Mouse (Mus musculus): Measurements from ENCODE around the gene 4930469K13Rik. TPM values are rescaled to one million over a fixed set of nuclear protein-coding genes. Genes with fewer than 3 reads are reported as not detected.
A peak's percentile ranks its signal among the peaks of the same experiment; 100 is the strongest.

4930469K13Rik gene
- polyA plus RNA-seq, 1 experiment from 2014 or later: not detected

DNA sequence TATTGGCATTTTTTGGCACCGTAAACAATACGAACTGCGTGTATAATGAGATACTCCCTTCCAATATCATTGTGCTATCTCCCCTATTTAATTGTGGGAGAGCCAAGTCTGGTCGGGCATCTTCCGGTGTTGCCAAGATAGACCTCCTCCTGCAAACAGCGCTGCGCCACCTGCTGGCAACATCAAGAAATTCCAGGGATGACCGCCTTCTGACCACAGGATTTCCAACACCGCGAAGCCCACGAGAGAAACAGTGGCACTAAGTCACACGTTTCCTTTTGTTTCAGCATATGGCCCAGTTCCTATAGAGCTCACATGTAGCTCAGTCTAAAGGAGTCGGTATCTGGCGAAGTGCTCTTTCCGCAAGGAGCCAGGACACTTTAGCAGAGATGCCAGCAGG is 24.6 kb downstream of the 4930469K13Rik start:
- Histone ChIP-seq H3K9ac (replicated peaks; ENCODE audit: low read depth) (no peak overlapping the region), H3K36me3 (ENCODE audit: insufficient read depth, low read length) (no peaks in the 10 kb centered on the region), H3K27ac (ENCODE audit: low read length) (no peak overlapping the region), H3K4me3 (ENCODE audit: low read depth, low read length) (no peak overlapping the region), H3K27me3 (replicated peaks; ENCODE audit: insufficient read depth, low read length) (no peaks in the 10 kb centered on the region), H3K4me1 (ENCODE audit: insufficient read depth, low read depth, low read length) (no peaks in the 10 kb centered on the region), H3K9me3 (ENCODE audit: low read length) (no peaks in the 10 kb centered on the region), H3K4me2 (replicated peaks; ENCODE audit: low read depth, low read length) (no peak overlapping the region)
- ATAC-seq (no peak; the same call in 1 of the 2 replicates), DNase-seq (ENCODE audit: low spot score) (peak; percentile 67)
- no peak for TF ChIP-seq EP300 (IDR thresholded peaks at IDR 0.05)
- TF ChIP-seq CTCF (IDR thresholded peaks at IDR 0.05): peak; percentile 84
- WGBS: 14% methylated on average over 15 of the region's 15 CpGs

GRCm38 (mm10) chr11:34072309-34072708 is 26.0 kb downstream of the 4930469K13Rik start:
- Histone ChIP-seq H3K27me3 (replicated peaks; ENCODE audit: insufficient read depth, low read length) (no peaks in the 10 kb centered on the region), H3K4me2 (replicated peaks; ENCODE audit: low read depth, low read length) (no peak overlapping the region), H3K27ac (ENCODE audit: low read length) (no peak overlapping the region; the same call in 1 of the 2 replicates), H3K4me3 (ENCODE audit: low read depth, low read length) (no peak overlapping the region), H3K4me1 (ENCODE audit: insufficient read depth, low read depth, low read length) (no peaks in the 10 kb centered on the region), H3K9me3 (ENCODE audit: low read length) (no peaks in the 10 kb centered on the region), H3K36me3 (ENCODE audit: insufficient read depth, low read length) (no peaks in the 10 kb centered on the region), H3K9ac (replicated peaks; ENCODE audit: low read depth) (no peak overlapping the region)
- DNase-seq (ENCODE audit: low spot score): peak; percentile 68
- peak; percentile 71 for ATAC-seq
- WGBS: 42% methylated on average over 4 of the region's 4 CpGs
- TF ChIP-seq CTCF (IDR thresholded peaks at IDR 0.05) (no peak), EP300 (IDR thresholded peaks at IDR 0.05) (no peak)

- ATAC-seq: no peak
- no peaks in the 10 kb centered on the region for H3K27me3 ChIP-seq (replicated peaks; ENCODE audit: insufficient read depth, low read length)
- no peak overlapping the region for H3K4me2 ChIP-seq (replicated peaks; ENCODE audit: low read depth, low read length)
- TF ChIP-seq EP300 (IDR thresholded peaks at IDR 0.05): no peak
- TF ChIP-seq CTCF (IDR thresholded peaks at IDR 0.05): no peak
- H3K4me1 ChIP-seq (ENCODE audit: insufficient read depth, low read depth, low read length): no peaks in the 10 kb centered on the region
- H3K4me3 ChIP-seq (ENCODE audit: low read depth, low read length): no peak overlapping the region
- no peaks in the 10 kb centered on the region for H3K9me3 ChIP-seq (ENCODE audit: low read length)
- no peaks in the 10 kb centered on the region for H3K36me3 ChIP-seq (ENCODE audit: insufficient read depth, low read length)
- DNase-seq (ENCODE audit: low spot score): no peak
- no peak overlapping the region for H3K27ac ChIP-seq (ENCODE audit: low read length)
- no peak overlapping the region for H3K9ac ChIP-seq (replicated peaks; ENCODE audit: low read depth)
These were observed 27.8 kb downstream of the 4930469K13Rik start for GRCm38 (mm10) chr11:34070596-34070995.

DNA sequence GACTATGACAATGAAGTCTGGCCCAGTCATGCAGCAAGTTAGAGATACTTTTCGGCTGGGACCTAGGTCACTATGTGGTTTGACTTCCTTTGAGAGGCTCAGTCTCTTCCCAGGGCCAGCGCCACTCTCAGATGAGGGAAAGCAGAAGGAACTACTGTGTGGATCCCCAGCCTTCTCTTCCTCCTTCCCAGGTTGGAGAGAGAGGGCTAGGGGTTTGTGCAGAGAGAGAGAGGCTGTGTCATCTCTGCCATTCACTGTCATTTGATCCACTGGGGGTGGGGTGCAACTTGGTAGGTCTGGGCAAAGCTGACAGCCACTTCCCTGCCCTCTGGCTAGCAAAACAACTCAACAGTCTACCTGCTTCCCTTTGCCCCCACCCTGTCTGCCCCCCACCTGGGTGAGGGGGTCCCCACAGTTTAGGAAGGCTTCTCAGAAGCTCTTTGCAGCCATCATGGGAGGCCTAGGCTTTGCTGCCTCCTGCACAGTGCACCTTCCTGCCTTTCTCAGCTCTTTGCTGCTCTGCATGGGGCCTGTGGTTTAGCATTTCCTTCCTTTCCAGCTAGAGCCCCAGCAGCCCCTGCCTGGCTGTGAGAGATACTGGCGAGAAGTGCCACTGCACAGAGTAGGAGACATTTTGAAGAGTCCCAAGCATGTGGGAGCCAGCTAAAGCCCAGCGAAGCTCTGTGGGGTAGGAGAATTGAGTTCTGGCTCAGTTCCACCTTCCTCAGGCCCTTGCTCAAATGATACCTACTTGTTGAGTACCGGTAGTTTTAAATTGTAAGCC is 34.5 kb downstream of the 4930469K13Rik start:
- 44% methylated on average over 5 of the region's 5 CpGs for WGBS
- no peak for DNase-seq (ENCODE audit: low spot score)
- H3K27ac ChIP-seq (ENCODE audit: low read length): no peak overlapping the region
- H3K4me1 ChIP-seq (ENCODE audit: insufficient read depth, low read depth, low read length): no peaks in the 10 kb centered on the region
- H3K9me3 ChIP-seq (ENCODE audit: low read length): no peaks in the 10 kb centered on the region
- no peak overlapping the region for H3K4me2 ChIP-seq (replicated peaks; ENCODE audit: low read depth, low read length)
- no peaks in the 10 kb centered on the region for H3K36me3 ChIP-seq (ENCODE audit: insufficient read depth, low read length)
- H3K9ac ChIP-seq (replicated peaks; ENCODE audit: low read depth): no peak overlapping the region
- ATAC-seq: no peak; the same call in 1 of the 2 replicates
- no peaks in the 10 kb centered on the region for H3K27me3 ChIP-seq (replicated peaks; ENCODE audit: insufficient read depth, low read length)
- no peak overlapping the region for H3K4me3 ChIP-seq (ENCODE audit: low read depth, low read length)
- TF ChIP-seq EP300 (IDR thresholded peaks at IDR 0.05) (no peak), CTCF (IDR thresholded peaks at IDR 0.05) (no peak)

GRCm38 (mm10) chr11:34063257-34063656 is 35.1 kb downstream of the 4930469K13Rik start:
- Histone ChIP-seq H3K27ac (ENCODE audit: low read length) (no peak overlapping the region), H3K4me2 (replicated peaks; ENCODE audit: low read depth, low read length) (no peak overlapping the region), H3K27me3 (replicated peaks; ENCODE audit: insufficient read depth, low read length) (no peaks in the 10 kb centered on the region), H3K9me3 (ENCODE audit: low read length) (no peaks in the 10 kb centered on the region), H3K36me3 (ENCODE audit: insufficient read depth, low read length) (no peaks in the 10 kb centered on the region), H3K4me1 (ENCODE audit: insufficient read depth, low read depth, low read length) (no peaks in the 10 kb centered on the region), H3K9ac (replicated peaks; ENCODE audit: low read depth) (no peak overlapping the region), H3K4me3 (ENCODE audit: low read depth, low read length) (no peak overlapping the region)
- 39% methylated on average over 2 of the region's 2 CpGs for WGBS
- DNase-seq (ENCODE audit: low spot score): no peak
- no peak for ATAC-seq
- TF ChIP-seq EP300 (IDR thresholded peaks at IDR 0.05) (no peak), CTCF (IDR thresholded peaks at IDR 0.05) (no peak)

DNA sequence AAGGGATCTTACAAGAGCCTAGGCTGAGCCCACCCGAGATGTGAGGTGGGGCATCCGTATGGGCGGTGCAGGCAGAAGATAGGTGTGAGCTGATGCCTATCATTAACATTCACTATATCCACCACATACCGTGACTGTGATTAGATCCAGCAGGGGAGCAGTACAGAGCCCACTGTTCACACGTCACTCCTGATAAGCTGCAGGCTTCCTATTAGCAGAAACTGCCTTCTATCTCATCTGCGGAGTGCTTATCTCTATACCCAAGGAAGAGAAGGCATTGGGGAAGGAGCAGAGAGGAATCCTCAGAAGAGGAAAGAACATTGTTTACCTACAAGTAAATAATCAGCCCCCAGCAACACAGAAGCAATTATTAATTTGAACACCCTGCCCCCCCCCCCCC is 36.6 kb downstream of the 4930469K13Rik start:
- ATAC-seq: no peak
- Histone ChIP-seq H3K4me1 (ENCODE audit: insufficient read depth, low read depth, low read length) (no peaks in the 10 kb centered on the region), H3K9ac (replicated peaks; ENCODE audit: low read depth) (no peak overlapping the region), H3K9me3 (ENCODE audit: low read length) (no peaks in the 10 kb centered on the region), H3K27me3 (replicated peaks; ENCODE audit: insufficient read depth, low read length) (no peaks in the 10 kb centered on the region), H3K4me2 (replicated peaks; ENCODE audit: low read depth, low read length) (no peak overlapping the region), H3K27ac (ENCODE audit: low read length) (no peak overlapping the region), H3K36me3 (ENCODE audit: insufficient read depth, low read length) (no peaks in the 10 kb centered on the region), H3K4me3 (ENCODE audit: low read depth, low read length) (no peak overlapping the region)
- TF ChIP-seq CTCF (IDR thresholded peaks at IDR 0.05): no peak
- TF ChIP-seq EP300 (IDR thresholded peaks at IDR 0.05): no peak
- 32% methylated on average over 6 of the region's 6 CpGs for WGBS
- DNase-seq (ENCODE audit: low spot score): no peak
